Mouse (Mus musculus) CH12.LX (cell line): Measurements from ENCODE around the gene Ccdc170.

Experiments used
- CTCF ChIP-seq, 2 experiments: IDR thresholded peaks in 1 of 2; conservative IDR thresholded peaks in 1 of 2; 2 replicates each; pipeline ENCODE4 v1.5.1; 2011 to 2012; ENCODE audit warnings: low read depth in 2 of 2, low read length in 2 of 2, improper control_type of control experiment in 1 of 2, inconsistent platforms in 1 of 2, mild to moderate bottlenecking in 1 of 2, moderate library complexity in 1 of 2
- EP300 ChIP-seq: IDR thresholded peaks from 2 replicates; pipeline ENCODE4 v1.6.1; 2011; ENCODE audit warnings: low read length, improper control_type of control experiment
- ETS1 ChIP-seq: conservative IDR thresholded peaks from 2 replicates; pipeline ENCODE4 v1.6.1; 2012; ENCODE audit warnings: low read depth, mild to moderate bottlenecking, inconsistent platforms, low read length, improper control_type of control experiment, moderate library complexity
- GABPA ChIP-seq: IDR thresholded peaks from 2 replicates; pipeline ENCODE4 v1.6.1; 2012; ENCODE audit warnings: low read depth, low read length, improper control_type of control experiment, inconsistent platforms; ENCODE audit not compliant: insufficient replicate concordance
- JUN ChIP-seq: IDR thresholded peaks from 2 replicates; pipeline ENCODE4 v1.6.1; 2011; ENCODE audit warnings: low read depth, mild to moderate bottlenecking, low read length, improper control_type of control experiment, moderate library complexity; ENCODE audit not compliant: insufficient read depth
- KAT2A ChIP-seq: IDR thresholded peaks from 2 replicates; pipeline ENCODE4 v1.6.1; 2012; ENCODE audit warnings: low read length, improper control_type of control experiment, inconsistent platforms; ENCODE audit not compliant: insufficient replicate concordance
- MAFK ChIP-seq: IDR thresholded peaks from 2 replicates; pipeline ENCODE4 v1.6.1; 2011; ENCODE audit warnings: low read length, improper control_type of control experiment; ENCODE audit not compliant: insufficient replicate concordance
- MAX ChIP-seq: IDR thresholded peaks from 2 replicates; pipeline ENCODE4 v1.6.1; 2011; ENCODE audit warnings: low read length, improper control_type of control experiment
- NELFE ChIP-seq: IDR thresholded peaks from 2 replicates; pipeline ENCODE4 v1.6.1; 2011; ENCODE audit warnings: low read depth, low read length, improper control_type of control experiment
- NRF1 ChIP-seq: IDR thresholded peaks from 2 replicates; pipeline ENCODE4 v1.6.1; 2014; ENCODE audit warnings: low read depth, mild to moderate bottlenecking, inconsistent platforms, low read length, improper control_type of control experiment, moderate library complexity
- POLR2A ChIP-seq: IDR thresholded peaks from 2 replicates; pipeline ENCODE4 v1.6.1; 2011; ENCODE audit warnings: low read depth, mild to moderate bottlenecking, improper control_type of control experiment, low read length
- POLR2AphosphoS2 ChIP-seq: IDR thresholded peaks from 2 replicates; pipeline ENCODE4 v1.6.1; 2011; ENCODE audit warnings: low read depth, low read length, improper control_type of control experiment
- RAD21 ChIP-seq: IDR thresholded peaks from 2 replicates; pipeline ENCODE4 v1.6.1; 2011; ENCODE audit warnings: low read depth, mild to moderate bottlenecking, low read length, improper control_type of control experiment, moderate library complexity
- ZMIZ1 ChIP-seq: IDR thresholded peaks from 2 replicates; pipeline ENCODE4 v1.6.1; 2012; ENCODE audit warnings: low read depth, mild to moderate bottlenecking, inconsistent platforms, low read length, improper control_type of control experiment

GRCm38 (mm10) chr10:4473591-4473993 lies 8.7 kb upstream of the Ccdc170 start:
- TF ChIP-seq ZMIZ1 (no peak), POLR2AphosphoS2 (no peak), NRF1 (no peak), NELFE (no peak), CTCF (conservative IDR thresholded peaks at IDR 0.05 in 1 of 2, IDR thresholded peaks at IDR 0.05 in 1 of 2; ENCODE audit: low read depth in 2 of 2, low read length in 2 of 2) (no peak), RAD21 (no peak), ETS1 (no peak), KAT2A (no peak), MAFK (no peak), MAX (no peak), POLR2A (no peak), EP300 (no peak), GABPA (no peak), JUN (no peak)
